Mouse (Mus musculus): ENCODE data around the gene Pkd1l3.
A peak's percentile ranks its signal among the peaks of the same experiment; 100 is the strongest.

Pkd1l3 gene

DNA sequence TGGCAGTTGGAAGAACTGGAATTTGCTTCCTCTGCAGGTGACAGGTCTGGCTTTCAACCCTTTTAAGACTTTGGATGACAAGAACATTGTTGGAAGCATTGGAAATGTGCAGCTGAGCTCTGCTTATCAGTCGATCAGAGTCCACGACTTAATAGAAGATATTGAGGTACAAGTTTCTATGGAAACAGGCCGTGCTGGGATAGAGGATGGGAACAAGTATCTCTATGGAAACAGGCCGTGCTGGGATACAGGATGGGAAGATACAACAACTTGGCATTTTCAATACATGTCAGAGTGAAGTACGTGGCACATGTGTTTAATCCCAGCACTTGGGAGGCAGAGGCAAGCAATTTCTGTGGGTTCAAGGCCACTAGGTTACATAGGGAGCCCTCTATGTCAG lies 18.2 kb downstream of the Pkd1l3 start:
- no peak for DNase-seq

DNA sequence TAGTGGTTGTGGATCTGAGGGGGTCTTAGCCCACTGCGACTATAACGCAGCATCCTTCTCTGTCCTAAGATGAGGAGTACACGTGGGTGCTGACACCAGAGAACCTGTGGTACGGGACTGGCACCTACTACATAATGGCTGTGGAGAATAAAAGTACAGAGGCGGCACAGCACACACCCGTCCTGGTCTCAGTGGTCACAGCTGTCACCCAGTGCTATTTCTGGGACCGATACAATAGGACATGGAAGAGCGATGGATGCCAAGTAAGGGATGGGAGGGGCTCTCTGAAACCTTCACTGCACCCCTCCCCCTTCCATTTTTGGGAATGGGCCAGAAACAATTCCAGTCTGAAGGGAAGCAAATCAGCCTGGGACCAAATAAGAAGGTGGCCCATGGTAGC lies 20.8 kb downstream of the Pkd1l3 start:
- no peak for DNase-seq

GRCm38 (mm10) chr8:109638851-109639250 lies 24.5 kb downstream of the Pkd1l3 start:
- no peak for DNase-seq

DNA sequence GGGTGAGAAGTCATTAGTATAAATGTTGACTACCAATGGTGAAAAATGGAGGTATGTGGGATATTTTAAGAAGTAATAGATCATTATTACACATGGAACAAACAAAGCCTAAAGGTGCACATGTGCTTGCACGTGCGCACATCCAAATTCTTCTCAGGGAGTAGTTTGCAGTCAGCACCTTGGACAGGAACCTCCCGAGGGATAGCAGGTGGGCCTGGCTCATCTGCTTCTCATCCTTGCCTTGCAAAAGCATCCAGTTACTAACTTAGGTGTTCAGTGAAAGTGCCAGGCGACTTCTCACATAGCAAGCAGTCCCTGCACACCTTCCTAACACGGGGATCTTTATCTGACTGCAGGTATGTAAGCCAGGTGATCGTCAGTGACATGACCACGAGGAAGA lies 26.1 kb downstream of the Pkd1l3 start:
- DNase-seq, result no peak

GRCm38 (mm10) chr8:109641236-109641635 lies 26.9 kb downstream of the Pkd1l3 start:
- DNase-seq, result no peak

DNA sequence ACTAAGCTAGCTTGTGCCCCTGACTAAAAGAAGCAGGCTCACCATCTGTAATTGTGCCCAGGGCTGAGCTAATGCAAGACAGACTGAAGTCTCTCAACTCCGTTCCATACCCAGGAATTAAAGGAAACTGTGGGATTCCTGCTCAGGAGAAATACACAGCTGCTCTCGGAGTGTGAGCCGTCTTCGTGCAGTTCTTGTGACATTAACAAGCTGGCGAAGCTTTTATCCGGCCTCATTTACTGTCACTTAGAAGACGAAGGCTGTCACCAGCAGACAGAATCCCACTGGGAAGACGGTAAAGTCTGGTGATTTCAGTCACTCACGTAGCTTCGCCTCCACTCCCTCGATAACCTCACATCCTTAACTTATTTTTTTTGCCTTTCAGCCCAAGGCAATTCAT lies 33.0 kb downstream of the Pkd1l3 start:
- DNase-seq, result no peak

DNA sequence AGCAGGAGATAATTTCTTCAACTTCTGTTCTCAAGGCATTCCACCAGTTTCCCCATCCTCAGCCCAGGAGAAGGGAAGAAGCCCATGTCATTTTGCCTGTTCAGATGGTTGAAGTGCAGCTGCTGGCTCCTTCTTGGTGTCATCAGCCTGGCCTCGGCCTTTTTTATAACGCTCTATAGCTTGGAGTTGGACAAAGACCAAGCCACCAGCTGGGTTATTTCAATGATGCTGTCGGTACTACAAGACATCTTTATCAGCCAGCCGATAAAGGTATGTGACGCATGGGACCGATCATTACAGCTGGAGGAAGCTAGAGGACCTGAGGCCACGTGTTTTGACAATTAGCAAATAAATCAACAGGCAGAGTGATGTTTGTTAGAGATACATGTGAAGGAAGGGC lies 34.2 kb downstream of the Pkd1l3 start:
- DNase-seq, result no peak

- peak; percentile 48 to 49 for DNase-seq
Measured at GRCm38 (mm10) chr8:109650801-109651200, 36.5 kb downstream of the Pkd1l3 start.

DNA sequence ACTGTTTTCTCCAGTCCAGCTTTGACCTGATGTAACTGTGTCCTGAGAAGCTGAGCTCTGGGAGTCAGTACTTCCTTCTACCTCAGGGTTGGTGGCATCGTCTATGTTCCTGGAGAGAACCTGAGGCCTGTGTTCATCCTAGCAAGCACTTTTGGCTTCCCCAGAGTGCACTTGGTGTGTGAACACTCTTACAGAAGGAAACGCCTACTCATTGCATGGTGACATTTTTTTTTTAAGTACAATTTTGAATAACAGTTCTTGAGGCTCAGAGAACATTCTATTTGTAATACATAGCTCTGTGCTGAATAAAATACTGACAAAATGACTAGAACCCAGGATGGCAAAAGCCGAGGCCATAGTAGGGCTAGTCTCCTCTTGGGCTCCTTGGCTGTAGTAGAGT lies 42.5 kb downstream of the Pkd1l3 start:
- DNase-seq, result no peak

DNA sequence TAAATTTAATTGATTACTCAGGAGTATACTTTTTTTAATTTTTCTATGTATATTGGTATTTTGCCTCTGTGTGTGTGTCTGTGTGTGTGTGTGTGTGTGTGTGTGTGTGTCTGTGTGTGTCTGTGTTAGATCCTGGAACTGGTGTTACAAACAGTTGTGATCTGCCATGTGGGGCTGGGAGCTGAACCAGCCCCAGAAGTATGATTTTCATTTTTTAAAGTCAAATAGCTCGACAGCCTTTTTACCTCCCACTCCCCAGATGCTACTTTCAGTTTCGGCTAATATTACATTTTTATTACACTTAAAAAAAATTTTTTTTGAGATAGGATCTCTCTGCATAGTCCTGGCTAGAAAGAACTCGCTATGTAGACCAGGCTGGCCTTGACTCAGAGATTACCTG lies 48.0 kb downstream of the Pkd1l3 start:
- no peak for DNase-seq

GRCm38 (mm10) chr8:109666616-109667015 lies 52.3 kb downstream of the Pkd1l3 start:
- DNase-seq, result no peak

GRCm38 (mm10) chr8:109672656-109673055 lies 58.3 kb downstream of the Pkd1l3 start:
- no peak for DNase-seq

DNA sequence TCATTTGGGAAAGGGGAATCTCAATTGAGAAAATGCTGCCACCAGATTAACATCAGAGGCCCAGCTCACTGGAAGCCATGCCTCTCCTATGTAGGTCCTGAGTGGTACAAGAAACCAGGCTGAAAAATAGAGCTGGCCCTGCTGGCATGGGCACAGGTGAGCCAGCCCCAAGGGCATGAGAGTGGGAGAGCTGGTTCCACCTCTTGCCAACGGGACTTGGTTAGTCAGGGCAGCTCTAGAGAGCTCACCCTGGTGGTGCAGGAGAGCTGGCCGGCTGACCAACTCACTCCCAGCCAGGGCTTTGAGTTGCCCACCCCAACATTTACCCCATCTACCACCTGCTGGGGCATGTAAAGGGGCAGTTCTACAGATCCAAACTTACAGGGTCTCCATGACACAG lies 59.3 kb downstream of the Pkd1l3 start:
- DNase-seq, result no peak

GRCm38 (mm10) chr8:109675896-109676643 lies 61.8 kb downstream of the Pkd1l3 start:
- DNase-seq, result no peak

GRCm38 (mm10) chr8:109681535-109681934 lies 67.2 kb downstream of the Pkd1l3 start:
- no peak for DNase-seq

DNA sequence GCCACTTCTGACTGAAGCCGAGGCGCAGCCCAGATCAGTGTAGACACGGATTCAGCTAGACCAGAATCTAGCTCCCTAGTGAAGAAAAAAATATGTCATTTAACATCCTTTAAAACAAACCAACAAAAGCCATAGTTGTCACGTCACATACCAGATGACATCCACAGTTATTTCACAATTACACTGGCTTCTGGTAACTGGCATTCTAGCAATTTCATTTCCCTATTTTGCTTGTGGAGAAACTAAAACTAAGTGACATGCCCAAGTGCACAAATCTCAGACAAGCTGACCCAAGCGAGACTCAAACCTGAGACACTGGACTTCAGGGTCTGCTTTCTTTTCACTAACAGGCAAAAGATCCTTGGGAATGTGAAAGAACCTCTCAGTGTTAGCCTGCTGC lies 67.8 kb downstream of the Pkd1l3 start:
- DNase-seq, result no peak

GRCm38 (mm10) chr8:109687248-109687647 lies 72.9 kb downstream of the Pkd1l3 start:
- DNase-seq, result no peak

- DNase-seq, result peak; percentile 30 to 36
Measured at GRCm38 (mm10) chr8:109691769-109692168, 77.5 kb downstream of the Pkd1l3 start.

DNA sequence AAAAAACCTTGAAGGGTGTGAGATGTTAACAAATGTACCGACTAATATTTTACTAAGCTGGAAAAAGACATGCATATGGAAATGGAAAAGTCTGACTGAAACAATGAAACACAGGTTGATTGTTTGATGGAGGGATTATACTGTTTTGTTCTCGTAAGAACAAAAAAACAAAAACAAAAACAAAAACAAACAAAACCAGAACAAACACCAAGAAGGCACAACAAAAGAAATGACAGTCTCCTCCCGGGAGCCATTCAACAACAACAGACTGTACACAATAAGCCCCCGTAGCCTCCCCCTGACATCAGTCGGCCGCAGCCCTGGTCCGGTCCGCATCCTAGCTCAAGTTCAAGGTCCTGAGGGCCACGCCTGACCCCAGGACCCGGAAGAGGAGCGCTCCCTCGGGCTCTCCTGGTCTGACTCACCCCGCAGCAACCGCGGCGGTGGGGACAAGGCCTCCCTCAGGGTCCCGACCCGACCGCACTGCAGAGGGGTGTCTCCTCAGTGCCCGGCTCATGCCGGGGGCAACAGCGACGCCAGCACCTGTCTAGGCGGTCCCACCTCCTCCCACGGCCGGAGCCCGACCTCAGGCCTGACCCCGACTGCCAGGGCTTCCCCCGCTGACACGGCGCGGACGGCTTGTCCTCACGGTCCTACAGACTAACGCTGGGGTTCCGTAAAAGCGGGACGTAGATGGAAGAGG lies 78.3 kb downstream of the Pkd1l3 start:
- no peak for DNase-seq

GRCm38 (mm10) chr8:109693146-109693900 lies 79.0 kb downstream of the Pkd1l3 start, which contains the start of gene Ist1:
Gene Ist1, minus strand, starts transcription at chr8:109693260.
- peak; percentile 99 for DNase-seq

DNA sequence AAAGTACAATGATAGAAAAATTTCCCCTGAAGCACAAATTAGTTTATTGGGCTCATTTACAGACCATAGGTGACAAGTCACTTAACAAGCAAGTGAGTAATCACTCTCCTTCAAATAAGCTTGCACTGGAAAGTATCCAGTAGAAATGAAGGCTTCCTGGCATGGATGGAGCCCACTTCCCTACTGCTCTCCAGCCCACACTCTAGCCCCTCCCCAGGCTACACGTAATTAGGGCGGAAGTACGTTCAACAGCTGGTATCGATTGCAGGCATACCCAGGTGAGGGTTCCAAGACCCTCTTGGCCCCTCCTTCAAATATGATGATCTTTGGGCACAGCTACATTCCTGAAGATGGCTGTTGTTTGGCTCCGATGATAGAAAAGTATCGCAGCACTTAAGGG lies 79.8 kb downstream of the Pkd1l3 start:
- DNase-seq, result peak in 1 of 2 experiments; percentile 12

- DNase-seq, result no peak
Measured at GRCm38 (mm10) chr8:109697754-109698153, 83.4 kb downstream of the Pkd1l3 start.

DNA sequence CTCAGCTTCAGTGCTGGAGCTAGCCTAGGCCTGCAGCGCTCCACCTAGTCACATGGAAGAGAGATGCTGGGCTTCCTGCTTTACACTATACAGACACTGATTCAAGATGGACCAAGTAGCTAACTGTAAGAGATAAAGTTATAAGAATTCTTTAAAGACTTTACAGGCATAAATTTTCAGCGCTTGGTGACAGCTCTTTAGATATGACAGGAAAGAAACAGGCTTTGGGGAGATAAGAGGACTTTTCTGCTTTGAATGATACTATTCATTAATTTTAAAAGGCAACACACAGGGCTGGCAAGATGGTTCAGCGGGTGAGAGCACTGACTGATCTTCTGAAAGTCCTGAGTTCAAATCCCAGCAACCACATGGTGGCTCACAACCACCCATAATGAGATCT lies 84.2 kb downstream of the Pkd1l3 start:
- no peak for DNase-seq

Data from cerebellum, postnatal 14 days (tissue).